Mouse (Mus musculus): Measurements from ENCODE around the gene Dtx4. TPM values are rescaled to one million over a fixed set of nuclear protein-coding genes. Genes with fewer than 3 reads are reported as not detected.

The Dtx4 gene
- 6.8 TPM for total RNA-seq (2023)

GRCm38 (mm10) chr19:12501370-12502347 lies at the start of gene Dtx4:
Gene Dtx4, minus strand, starts transcription at chr19:12501454.

GRCm38 (mm10) chr19:12545440-12545839 lies 44.2 kb upstream of the Dtx4 start, which contains the start of gene Fam111a:
Gene Fam111a, plus strand, starts transcription at chr19:12545740.

GRCm38 (mm10) chr19:12460282-12461249 lies 40.7 kb downstream of the Dtx4 start, which contains the start of gene Mpeg1:
Gene Mpeg1, plus strand, starts transcription at chr19:12460779.

DNA sequence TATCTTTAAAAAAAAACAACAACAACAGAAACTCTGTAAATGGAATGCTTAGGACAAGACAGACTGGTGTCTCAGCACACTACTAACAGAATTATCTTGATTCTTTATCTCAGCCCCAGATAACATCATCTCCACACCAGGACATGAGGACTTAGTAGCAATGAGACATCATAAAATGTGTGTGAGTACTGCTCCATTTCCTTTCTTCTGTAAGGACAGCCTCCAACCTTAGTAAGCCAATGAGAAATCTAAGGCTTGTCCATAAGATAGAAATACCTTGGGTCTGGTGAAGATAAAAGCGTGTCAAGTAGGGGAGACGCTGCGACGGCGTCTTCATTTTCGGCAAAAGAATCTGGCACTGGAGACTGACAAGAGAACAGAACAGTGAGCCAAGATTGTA lies 73.6 kb downstream of the Dtx4 start, which contains the start of gene Pfpl:
TSS of gene Pfpl (plus strand) at position 301 of the 400 bp plus-strand sequence.

GRCm38 (mm10) chr19:12417361-12417760 lies 83.9 kb downstream of the Dtx4 start, which contains the start of gene Olfr1441:
Gene Olfr1441, plus strand, starts transcription at chr19:12417433.

Other genes with a start within 250 kb of the Dtx4 start
- gene Olfr235, start 240.4 kb downstream of the Dtx4 start, total RNA-seq (2023): not detected
- gene Olfr1434, start 221.6 kb downstream of the Dtx4 start, total RNA-seq (2023): not detected
- not detected for gene Olfr1436, start 202.3 kb downstream of the Dtx4 start, total RNA-seq (2023)
- gene Olfr1437, start 176.4 kb downstream of the Dtx4 start, total RNA-seq (2023): not detected
- not detected for gene Olfr1438-ps1, start 165.5 kb downstream of the Dtx4 start, total RNA-seq (2023)
- not detected for gene Olfr1440, start 114.2 kb downstream of the Dtx4 start, total RNA-seq (2023)
- not detected for gene Olfr1441, start 84.0 kb downstream of the Dtx4 start, total RNA-seq (2023)
- gene Pfpl, start 73.5 kb downstream of the Dtx4 start, total RNA-seq (2023): not detected
- 15.2 TPM for gene Mpeg1, start 40.7 kb downstream of the Dtx4 start, total RNA-seq (2023)
- 27.1 TPM for gene Fam111a, start 44.3 kb upstream of the Dtx4 start, total RNA-seq (2023)
- not detected for gene Gm4952, start 98.5 kb upstream of the Dtx4 start, total RNA-seq (2023)
- gene Glyat, start 131.9 kb upstream of the Dtx4 start, total RNA-seq (2023): not detected
- gene Olfr1442, start 169.0 kb upstream of the Dtx4 start, total RNA-seq (2023): not detected
- gene Olfr1443, start 176.7 kb upstream of the Dtx4 start, total RNA-seq (2023): not detected
- gene Keg1, start 194.3 kb upstream of the Dtx4 start, total RNA-seq (2023): not detected

All from CD8-positive naive resting alpha-beta T cell, adult 57 days (primary cell).